ENCODE assay signal across 13 mouse cellular contexts in the genomic region with DNA sequence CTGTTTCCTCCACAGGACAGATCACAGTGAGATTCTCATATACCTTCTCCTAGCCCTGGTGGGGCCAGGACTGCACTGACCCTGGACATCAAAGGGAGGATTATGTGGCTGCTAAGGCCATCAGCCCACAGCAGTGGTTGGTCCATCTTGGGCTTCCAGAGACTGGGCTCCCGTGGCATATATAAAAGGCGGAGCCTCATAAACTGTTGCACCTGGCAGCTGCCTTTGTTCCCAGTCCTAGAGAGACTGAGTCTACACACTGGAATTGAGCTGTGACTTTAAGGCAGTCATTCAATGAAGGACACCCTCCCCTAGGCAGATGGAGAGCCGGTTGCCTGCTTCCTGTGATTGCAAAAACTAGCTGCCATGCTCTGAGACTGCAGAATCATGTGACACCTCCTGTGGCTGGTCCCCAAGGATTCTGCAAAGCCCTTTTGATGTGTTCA.
DNase-seq lines count a peak whose midpoint lies in the region; ATAC-seq and TF ChIP-seq lines count a peak whose summit lies in the region.
"Had no signal": no experiment of that assay in that cellular context is flagged by ENCODE, and none has a peak within 500 bp of the region (broad histone marks: within the 10 kb centered on the region; RNA-seq: fewer than 3 reads in every experiment).

No protein-coding gene starts in this region.

- peaks cover 72% of the 10 kb centered on the region for H3K36me3 ChIP-seq in kidney, embryonic 16.5 days (ENCODE audit: insufficient read depth, low read length)
- peaks cover 8% of the 10 kb centered on the region for H3K36me3 ChIP-seq in kidney, adult 2 months (ENCODE audit: control insufficient read depth, insufficient read depth, low read length)
- H3K36me3 ChIP-seq in limb, embryonic 13.5 days: peaks cover 92% of the 10 kb centered on the region

- H3K4me2 ChIP-seq in kidney, embryonic 16.5 days (replicated peaks; ENCODE audit: low read depth, low read length): no peak overlapping the region
- H3K4me2 ChIP-seq in limb, embryonic 13.5 days (replicated peaks): no peak overlapping the region
- H3K4me2 ChIP-seq: liver, embryonic 13.5 days had no signal

- H3K27me3 ChIP-seq in kidney, embryonic 16.5 days (ENCODE audit: insufficient read depth, low read length): no peaks in the 10 kb centered on the region
- H3K27me3 ChIP-seq in kidney, adult 2 months (replicated peaks; ENCODE audit: control insufficient read depth, insufficient read depth, low read length): no peaks in the 10 kb centered on the region
- no peaks in the 10 kb centered on the region for H3K27me3 ChIP-seq in limb, embryonic 13.5 days
- H3K27me3 ChIP-seq: liver, embryonic 13.5 days had no signal

- no peak for TF ChIP-seq CTCF in kidney, adult 2 months (conservative IDR thresholded peaks at IDR 0.05; ENCODE audit: insufficient read depth, insufficient read length, low read depth, low read length)

- H3K9ac ChIP-seq in kidney, embryonic 16.5 days (replicated peaks; ENCODE audit: low read length): no peak overlapping the region
- H3K9ac ChIP-seq in limb, embryonic 13.5 days: no peak overlapping the region
- H3K9ac ChIP-seq: liver, embryonic 13.5 days had no signal

- WGBS in kidney, embryonic 16.5 days: 27% methylated on average over 3 of the region's 3 CpGs
- WGBS in kidney, adult 2 months: 39% methylated on average over 3 of the region's 3 CpGs
- WGBS in limb, embryonic 13.5 days: 12% methylated on average over 3 of the region's 3 CpGs

- no peak overlapping the region for H3K4me3 ChIP-seq in kidney, embryonic 16.5 days (ENCODE audit: low read length)
- no peak overlapping the region for H3K4me3 ChIP-seq in kidney, adult 2 months (ENCODE audit: insufficient read depth, low read depth, low read length)
- H3K4me3 ChIP-seq in limb, embryonic 13.5 days: no peak overlapping the region
- H3K4me3 ChIP-seq: heart, adult 2 months; liver, embryonic 13.5 days had no signal

- peak; percentile 43 for DNase-seq in embryo, embryonic 11 days
- DNase-seq in embryo, embryonic 10 days (ENCODE audit: low spot score): no peak
- no peak for DNase-seq in kidney, adult 2 months
- peak; percentile 78 for DNase-seq in brain, adult 2 months (ENCODE audit: low read depth, low spot score)
- DNase-seq in spleen, postnatal 4 days (ENCODE audit: low spot score in 2 of 2): no peak
- no peak for DNase-seq in frontal cortex, postnatal 14 days (ENCODE audit: low spot score in 2 of 2)
- DNase-seq: heart, postnatal 36 days; liver, embryonic 13.5 days; right cerebral cortex, adult 18-20 months; thymus, postnatal 25 days had no signal

- peaks cover 41% of the 10 kb centered on the region for H3K4me1 ChIP-seq in kidney, embryonic 16.5 days (ENCODE audit: insufficient read depth, low read length)
- H3K4me1 ChIP-seq in kidney, adult 2 months (ENCODE audit: control insufficient read depth, insufficient read depth, low read length): peaks cover 12% of the 10 kb centered on the region
- peaks cover 77% of the 10 kb centered on the region for H3K4me1 ChIP-seq in limb, embryonic 13.5 days

- H3K9me3 ChIP-seq in kidney, embryonic 16.5 days (ENCODE audit: low read length): no peaks in the 10 kb centered on the region
- no peaks in the 10 kb centered on the region for H3K9me3 ChIP-seq in limb, embryonic 13.5 days
- H3K9me3 ChIP-seq: liver, embryonic 13.5 days had no signal

- no peak for TF ChIP-seq POLR2A in kidney, adult 2 months (IDR thresholded peaks at IDR 0.05; ENCODE audit: low read depth, low read length)

- peak; percentile 27 for ATAC-seq in kidney, embryonic 16.5 days (ENCODE audit: low FRiP score, low TSS enrichment)
- ATAC-seq in limb, embryonic 13.5 days (ENCODE audit: low FRiP score, low read depth): peak; percentile 29; the same call in 1 of the 2 replicates

- peak overlapping the region; percentile 53 for H3K27ac ChIP-seq in kidney, embryonic 16.5 days (ENCODE audit: low read length)
- H3K27ac ChIP-seq in kidney, adult 2 months (ENCODE audit: insufficient read depth, low read depth, low read length): no peak overlapping the region
- H3K27ac ChIP-seq in limb, embryonic 13.5 days: peak overlapping the region; percentile 67
- H3K27ac ChIP-seq: heart, adult 2 months; liver, embryonic 13.5 days had no signal

Comparison
In these comparisons a context has a peak if more than half of its experiments do, and no peak if none do; other contexts are left out.
1. DNase-seq: peak in embryo, embryonic 11 days (single experiment) and brain, adult 2 months (single experiment); none in embryo, embryonic 10 days (single experiment), kidney, adult 2 months (single experiment), spleen, postnatal 4 days (0 of 2) and frontal cortex, postnatal 14 days (0 of 2).